Mouse (Mus musculus) heart, embryonic 15.5 days (tissue): ENCODE measurements around the gene Gm20517. TPM values are rescaled to one million over a fixed set of nuclear protein-coding genes. Genes with fewer than 3 reads are reported as not detected.

ENCODE experiments used
- ATAC-seq: fragments of 200-750 bp; cut with Nextera tagmentation; replicated peaks from 2 replicates; pipeline ENCODE4 v1.8.0; 2017; ENCODE audit warnings: low read depth, moderate TSS enrichment; ENCODE audit not compliant: insufficient number of reproducible peaks, insufficient read depth, low FRiP score
- H3K27ac ChIP-seq: fragments of 300-500 bp; sonication (generic); 2 replicates; pipeline ENCODE4 v1.5.1; 2015; ENCODE audit warnings: mild to moderate bottlenecking, inconsistent platforms
- H3K27me3 ChIP-seq: fragments of 300-500 bp; sonication (generic); 2 replicates; pipeline ENCODE4 v1.6.1; 2015; ENCODE audit warnings: inconsistent platforms
- H3K36me3 ChIP-seq: fragments of 300-500 bp; sonication (generic); 2 replicates; pipeline ENCODE4 v1.6.1; 2015; ENCODE audit warnings: mild to moderate bottlenecking, inconsistent platforms
- H3K4me1 ChIP-seq: fragments of 300-500 bp; sonication (generic); replicated peaks from 2 replicates; pipeline ENCODE4 v1.6.1; 2015; ENCODE audit warnings: inconsistent platforms
- H3K4me2 ChIP-seq: fragments of 300-500 bp; sonication (generic); 2 replicates; pipeline ENCODE4 v1.6.1; 2015; ENCODE audit warnings: inconsistent platforms, mild to moderate bottlenecking, moderate library complexity
- H3K4me3 ChIP-seq: fragments of 300-500 bp; sonication (generic); 2 replicates; pipeline ENCODE4 v1.5.1; 2015; ENCODE audit warnings: mild to moderate bottlenecking, inconsistent platforms
- H3K9ac ChIP-seq: fragments of 300-500 bp; sonication (generic); 2 replicates; pipeline ENCODE4 v1.6.1; 2015; ENCODE audit warnings: mild to moderate bottlenecking, inconsistent platforms
- H3K9me3 ChIP-seq: fragments of 300-500 bp; sonication (generic); replicated peaks from 2 replicates; pipeline ENCODE4 v1.6.1; 2016; ENCODE audit warnings: inconsistent platforms
- WGBS: fragments of 180-500 bp; shearing (Covaris S2); methylation state at CpG from one replicate; pipeline ENCODE4 v1.1.7; 2015; ENCODE audit warnings: mixed read lengths; 5-methylcytosine and 5-hydroxymethylcytosine counted together
- polyA plus RNA-seq: library from polyadenylated mRNA; unstranded; fragments of >200 nt; fragmentation: Nextera tagmentation; extraction: Ambion mirVana; gene quantifications from 2 replicates; pipeline ENCODE4 v1.2.1, GENCODE M21; 2015

The Gm20517 gene
- polyA plus RNA-seq, 1 experiment from 2014 or later, result 0.60 TPM

DNA sequence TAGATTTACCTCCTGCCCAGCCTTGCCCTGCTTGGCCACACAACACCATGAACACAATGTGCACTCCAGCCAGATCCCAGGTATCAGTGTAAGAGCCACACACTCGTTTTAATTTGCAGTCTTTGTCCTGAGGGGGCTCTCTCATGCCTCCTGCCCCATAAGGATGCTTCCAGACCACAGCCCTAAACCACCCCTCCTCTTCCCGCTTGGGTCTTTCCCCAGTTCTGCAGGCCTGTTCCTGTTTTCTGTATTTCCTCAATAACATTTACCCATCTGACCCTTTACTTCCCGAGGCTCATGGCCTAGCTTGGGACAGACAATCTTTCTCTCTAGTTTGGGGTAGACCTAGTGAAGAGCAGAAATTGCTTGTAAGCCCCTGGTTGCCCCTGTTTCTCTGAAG is 103.6 kb downstream of the Gm20517 start:
- H3K36me3 ChIP-seq, result no peaks in the 10 kb centered on the region
- no peak for ATAC-seq
- H3K27me3 ChIP-seq, result no peaks in the 10 kb centered on the region
- no peak overlapping the region for H3K4me2 ChIP-seq
- H3K9me3 ChIP-seq, result no peaks in the 10 kb centered on the region
- no peak overlapping the region for H3K9ac ChIP-seq
- no peak overlapping the region for H3K4me3 ChIP-seq
- H3K27ac ChIP-seq, result no peak overlapping the region
- H3K4me1 ChIP-seq, result no peaks in the 10 kb centered on the region
- 57% methylated on average over 3 of the region's 3 CpGs for WGBS

DNA sequence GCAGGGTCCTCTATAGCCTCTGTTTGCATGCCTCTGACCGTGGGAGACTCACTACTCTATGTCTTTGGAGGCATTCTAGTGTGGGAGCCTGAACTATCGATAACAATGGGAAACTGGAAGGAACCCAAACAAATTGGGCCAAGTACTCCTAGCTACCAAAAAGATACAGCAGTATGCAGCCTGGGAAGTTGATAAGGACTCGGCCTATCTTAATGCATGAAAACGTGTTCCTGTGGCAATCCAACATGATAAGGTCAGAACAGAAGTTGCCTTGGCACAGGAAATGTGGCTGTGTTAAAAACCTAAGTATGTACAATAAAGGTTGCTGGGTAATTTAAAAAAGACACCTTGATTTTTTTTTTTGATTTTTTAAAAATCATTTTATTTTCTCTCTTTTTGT is 109.8 kb downstream of the Gm20517 start:
- no peak overlapping the region for H3K27ac ChIP-seq
- no peak for ATAC-seq
- no peak overlapping the region for H3K9ac ChIP-seq
- no peak overlapping the region for H3K4me2 ChIP-seq
- 44% methylated on average over 4 of the region's 4 CpGs for WGBS
- 0 out of 2 replicates have a peak, but pooled peaks cover 4% of the 10 kb centered on the region for H3K4me1 ChIP-seq
- H3K27me3 ChIP-seq, result 0 out of 2 replicates have a peak, but pooled peaks cover 2% of the 10 kb centered on the region
- H3K4me3 ChIP-seq, result no peak overlapping the region
- H3K36me3 ChIP-seq, result no peaks in the 10 kb centered on the region
- H3K9me3 ChIP-seq, result no peaks in the 10 kb centered on the region

DNA sequence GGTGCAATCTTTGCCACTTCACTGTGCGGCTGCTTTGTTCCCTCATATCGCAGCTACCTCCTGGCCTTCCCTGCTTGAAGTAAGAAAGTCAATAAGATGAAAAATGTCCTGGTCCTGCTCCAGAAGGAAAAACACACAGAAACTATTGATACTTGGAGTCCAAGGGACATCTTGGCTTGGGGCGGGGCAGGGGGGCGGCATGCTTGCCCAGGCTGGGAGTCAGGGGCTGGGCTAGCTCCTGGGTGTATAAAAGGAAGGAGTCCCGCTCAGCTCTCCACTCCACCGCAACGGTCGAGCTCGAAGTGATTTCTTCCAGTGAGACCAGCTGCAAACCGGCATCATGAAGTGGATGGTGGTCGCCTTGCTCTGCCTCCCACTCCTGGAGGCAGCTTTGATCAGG is 115.2 kb downstream of the Gm20517 start, which contains the start of gene Pgc:
Gene Pgc, plus strand, starts transcription at position 277 of the 400 bp plus-strand sequence.
- H3K9me3 ChIP-seq, result no peaks in the 10 kb centered on the region
- H3K4me1 ChIP-seq, result no peaks in the 10 kb centered on the region
- 78% methylated on average over 11 of the region's 11 CpGs for WGBS
- no peak for ATAC-seq
- no peak within 1 kb of the TSS for H3K4me3 ChIP-seq
- H3K36me3 ChIP-seq, result no peaks in the 10 kb centered on the region
- H3K4me2 ChIP-seq, result no peak within 1 kb of the TSS
- no peak within 1 kb of the TSS for H3K9ac ChIP-seq
- H3K27ac ChIP-seq, result no peak within 1 kb of the TSS
- H3K27me3 ChIP-seq, result peaks cover 8% of the 10 kb centered on the region; the same call in 1 of the 2 replicates

DNA sequence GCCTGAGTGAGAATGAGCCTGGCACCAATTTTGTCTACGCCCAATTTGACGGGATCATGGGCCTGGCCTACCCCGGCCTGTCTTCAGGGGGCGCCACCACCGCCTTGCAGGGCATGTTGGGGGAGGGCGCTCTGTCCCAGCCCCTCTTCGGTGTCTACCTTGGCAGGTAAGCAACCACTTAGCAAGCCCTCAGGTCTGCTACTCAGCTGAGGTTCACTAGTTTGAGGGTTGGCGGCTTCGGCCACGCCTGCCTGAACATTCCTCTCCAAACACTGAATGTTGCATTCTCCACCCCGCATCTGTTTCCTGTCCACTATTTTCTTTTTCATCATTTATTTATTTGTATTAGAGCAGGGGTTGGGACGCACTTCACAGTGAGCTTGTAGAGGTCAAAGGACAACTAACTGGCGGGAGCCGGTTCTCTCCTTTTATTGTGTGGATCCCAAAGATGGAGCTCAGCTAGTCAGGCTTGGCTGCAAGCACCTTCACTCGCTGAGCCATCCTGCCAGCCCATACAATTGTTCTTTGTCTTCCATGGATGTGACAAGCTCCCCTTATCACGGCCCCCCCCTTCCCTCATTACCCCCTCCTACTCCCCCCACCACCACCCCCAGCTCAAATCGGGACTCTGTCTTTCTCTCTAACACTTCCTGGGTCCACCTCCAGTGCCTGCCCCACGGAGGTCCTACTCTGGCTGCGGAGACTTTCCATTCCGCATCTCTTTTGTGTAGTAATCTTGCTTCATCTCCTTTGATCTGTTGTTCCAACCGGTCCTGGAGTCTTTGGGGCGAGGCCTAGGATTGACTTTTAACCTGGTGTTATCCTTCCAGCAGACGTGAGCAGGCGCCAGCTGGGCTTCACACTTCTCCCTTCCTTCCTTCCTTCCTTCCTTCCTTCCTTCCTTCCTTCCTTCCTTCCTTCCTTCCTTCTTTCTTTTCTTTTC is 119.5 kb downstream of the Gm20517 start:
- H3K9ac ChIP-seq, result no peak overlapping the region
- no peaks in the 10 kb centered on the region for H3K9me3 ChIP-seq
- H3K36me3 ChIP-seq, result no peaks in the 10 kb centered on the region
- H3K4me1 ChIP-seq, result no peaks in the 10 kb centered on the region
- WGBS, result 59% methylated on average over 24 of the region's 24 CpGs
- H3K4me2 ChIP-seq, result no peak overlapping the region
- H3K4me3 ChIP-seq, result no peak overlapping the region
- H3K27ac ChIP-seq, result no peak overlapping the region
- peaks cover 8% of the 10 kb centered on the region; the same call in 1 of the 2 replicates for H3K27me3 ChIP-seq
- ATAC-seq, result no peak

Other genes starting within 250 kb of the Gm20517 start
- gene Mrps10, start 242.7 kb upstream of the Gm20517 start, polyA plus RNA-seq, result 58.4 and 61.0 TPM in 2 replicates
- gene Guca1b, start 226.2 kb upstream of the Gm20517 start, polyA plus RNA-seq, result 0.91 and 1.2 TPM in 2 replicates
- gene Guca1a, start 211.0 kb upstream of the Gm20517 start, polyA plus RNA-seq, result 1.7 TPM in 2 replicates
- gene AI661453, start 175.0 kb upstream of the Gm20517 start, polyA plus RNA-seq, result 0.96 and 1.2 TPM in 2 replicates
- 0.60 and 1.0 TPM in 2 replicates for gene 1700001C19Rik, start 174.2 kb upstream of the Gm20517 start, polyA plus RNA-seq
- gene Taf8, start 109.3 kb upstream of the Gm20517 start, polyA plus RNA-seq, result 17.0 and 20.5 TPM in 2 replicates
- 369 and 456 TPM in 2 replicates for gene Ccnd3, start 106.5 kb upstream of the Gm20517 start, polyA plus RNA-seq
- 18.2 and 22.6 TPM in 2 replicates for gene Bysl, start 97 bp upstream of the Gm20517 start, polyA plus RNA-seq
- 25.4 and 31.2 TPM in 2 replicates for gene Med20, start within 50 bp of the Gm20517 start, polyA plus RNA-seq
- gene Usp49, start 19.1 kb downstream of the Gm20517 start, polyA plus RNA-seq, result 2.5 and 3.2 TPM in 2 replicates
- 260 and 304 TPM in 2 replicates for gene Tomm6, start 76.8 kb downstream of the Gm20517 start, polyA plus RNA-seq
- gene Frs3, start 77.4 kb downstream of the Gm20517 start, polyA plus RNA-seq, result 3.8 and 4.1 TPM in 2 replicates
- gene Gm21981, start 82.9 kb downstream of the Gm20517 start, polyA plus RNA-seq, result 0.19 and 0.49 TPM in 2 replicates
- gene Prickle4, start 83.1 kb downstream of the Gm20517 start, polyA plus RNA-seq, result 0.44 and 0.53 TPM in 2 replicates
- 0.40 and 0.81 TPM in 2 replicates for gene Pgc, start 115.3 kb downstream of the Gm20517 start, polyA plus RNA-seq
- gene Tfeb, start 125.4 kb downstream of the Gm20517 start, polyA plus RNA-seq, result 24.9 and 25.2 TPM in 2 replicates
- 7.9 and 12.1 TPM in 2 replicates for gene Mdfi, start 223.1 kb downstream of the Gm20517 start, polyA plus RNA-seq